Mouse (Mus musculus): ENCODE results near the gene Ceacam10. TPM values are rescaled to one million over a fixed set of nuclear protein-coding genes. Genes with fewer than 3 reads are reported as not detected.

Gene Ceacam10
- polyA plus RNA-seq, 1 experiment from 2014 or later, result 2.3 TPM

- Histone ChIP-seq H3K9ac (ENCODE audit: low read length) (no peak within 1 kb of the TSS), H3K27ac (replicated peaks) (no peak within 1 kb of the TSS), H3K4me2 (replicated peaks; ENCODE audit: low read depth) (no peak within 1 kb of the TSS), H3K4me3 (ENCODE audit: low read depth, low read length) (no peak within 1 kb of the TSS), H3K9me3 (ENCODE audit: control insufficient read depth, low read length) (no peaks in the 10 kb centered on the region), H3K36me3 (ENCODE audit: control insufficient read depth, insufficient read depth, low read length) (no peaks in the 10 kb centered on the region), H3K4me1 (replicated peaks; ENCODE audit: control insufficient read depth, insufficient read depth) (no peaks in the 10 kb centered on the region), H3K27me3 (ENCODE audit: control insufficient read depth, insufficient read depth, low read length) (no peaks in the 10 kb centered on the region)
- WGBS, result 42% methylated on average over 6 of the region's 6 CpGs
- ATAC-seq (ENCODE audit: low FRiP score, low TSS enrichment) (no peak), DNase-seq (ENCODE audit: low spot score) (peak; percentile 20)
- TF ChIP-seq EP300 (optimal IDR thresholded peaks at IDR 0.05) (no peak), CTCF (IDR thresholded peaks at IDR 0.05; ENCODE audit: low read depth) (no peak)
These were observed 16.8 kb upstream of the Ceacam10 start, which contains the start of gene Cd177 for GRCm38 (mm10) chr7:24760211-24760610. TSS of gene Cd177 (minus strand) at chr7:24760311.

GRCm38 (mm10) chr7:24761161-24761560, 15.8 kb upstream of the Ceacam10 start:
- Histone ChIP-seq H3K4me2 (replicated peaks; ENCODE audit: low read depth) (no peak overlapping the region), H3K9ac (ENCODE audit: low read length) (no peak overlapping the region), H3K9me3 (ENCODE audit: control insufficient read depth, low read length) (no peaks in the 10 kb centered on the region), H3K27me3 (ENCODE audit: control insufficient read depth, insufficient read depth, low read length) (no peaks in the 10 kb centered on the region), H3K27ac (replicated peaks) (no peak overlapping the region), H3K4me3 (ENCODE audit: low read depth, low read length) (no peak overlapping the region), H3K36me3 (ENCODE audit: control insufficient read depth, insufficient read depth, low read length) (no peaks in the 10 kb centered on the region), H3K4me1 (replicated peaks; ENCODE audit: control insufficient read depth, insufficient read depth) (no peaks in the 10 kb centered on the region)
- 51% methylated on average over 6 of the region's 6 CpGs for WGBS
- no peak for TF ChIP-seq CTCF (IDR thresholded peaks at IDR 0.05; ENCODE audit: low read depth)
- no peak for TF ChIP-seq EP300 (optimal IDR thresholded peaks at IDR 0.05)
- ATAC-seq (ENCODE audit: low FRiP score, low TSS enrichment), result no peak
- DNase-seq (ENCODE audit: low spot score), result peak; percentile 22

- no peak overlapping the region for H3K4me3 ChIP-seq (ENCODE audit: low read depth, low read length)
- H3K27me3 ChIP-seq (ENCODE audit: control insufficient read depth, insufficient read depth, low read length), result no peaks in the 10 kb centered on the region
- H3K9me3 ChIP-seq (ENCODE audit: control insufficient read depth, low read length), result no peaks in the 10 kb centered on the region
- TF ChIP-seq EP300 (optimal IDR thresholded peaks at IDR 0.05) (no peak), CTCF (IDR thresholded peaks at IDR 0.05; ENCODE audit: low read depth) (no peak)
- ATAC-seq (ENCODE audit: low FRiP score, low TSS enrichment) (0 out of 2 replicates have a peak, but pooled peaks have one; percentile 65), DNase-seq (ENCODE audit: low spot score) (peak; percentile 28)
- no peaks in the 10 kb centered on the region for H3K36me3 ChIP-seq (ENCODE audit: control insufficient read depth, insufficient read depth, low read length)
- H3K27ac ChIP-seq (replicated peaks), result no peak overlapping the region
- H3K4me2 ChIP-seq (replicated peaks; ENCODE audit: low read depth), result no peak overlapping the region
- WGBS, result 65% methylated on average over 8 of the region's 8 CpGs
- H3K9ac ChIP-seq (ENCODE audit: low read length), result no peak overlapping the region
- H3K4me1 ChIP-seq (replicated peaks; ENCODE audit: control insufficient read depth, insufficient read depth), result no peaks in the 10 kb centered on the region
These were observed 14.4 kb upstream of the Ceacam10 start for GRCm38 (mm10) chr7:24762574-24762973.

GRCm38 (mm10) chr7:24771361-24771760, 5.6 kb upstream of the Ceacam10 start:
- H3K4me2 ChIP-seq (replicated peaks; ENCODE audit: low read depth), result no peak overlapping the region
- no peak for ATAC-seq (ENCODE audit: low FRiP score, low TSS enrichment)
- H3K27me3 ChIP-seq (ENCODE audit: control insufficient read depth, insufficient read depth, low read length), result no peaks in the 10 kb centered on the region
- no peak for DNase-seq (ENCODE audit: low spot score)
- no peak for TF ChIP-seq CTCF (IDR thresholded peaks at IDR 0.05; ENCODE audit: low read depth)
- no peaks in the 10 kb centered on the region for H3K36me3 ChIP-seq (ENCODE audit: control insufficient read depth, insufficient read depth, low read length)
- no peak overlapping the region for H3K4me3 ChIP-seq (ENCODE audit: low read depth, low read length)
- H3K9ac ChIP-seq (ENCODE audit: low read length), result no peak overlapping the region
- H3K27ac ChIP-seq (replicated peaks), result no peak overlapping the region
- H3K9me3 ChIP-seq (ENCODE audit: control insufficient read depth, low read length), result no peaks in the 10 kb centered on the region
- H3K4me1 ChIP-seq (replicated peaks; ENCODE audit: control insufficient read depth, insufficient read depth), result no peaks in the 10 kb centered on the region

- WGBS, result 39% methylated on average over 3 of the region's 3 CpGs
- Histone ChIP-seq H3K4me1 (replicated peaks; ENCODE audit: control insufficient read depth, insufficient read depth) (no peaks in the 10 kb centered on the region), H3K9me3 (ENCODE audit: control insufficient read depth, low read length) (no peaks in the 10 kb centered on the region), H3K36me3 (ENCODE audit: control insufficient read depth, insufficient read depth, low read length) (no peaks in the 10 kb centered on the region), H3K27ac (replicated peaks) (no peak overlapping the region), H3K9ac (ENCODE audit: low read length) (no peak overlapping the region), H3K4me3 (ENCODE audit: low read depth, low read length) (no peak overlapping the region), H3K27me3 (ENCODE audit: control insufficient read depth, insufficient read depth, low read length) (no peaks in the 10 kb centered on the region), H3K4me2 (replicated peaks; ENCODE audit: low read depth) (no peak overlapping the region)
- no peak for DNase-seq (ENCODE audit: low spot score)
- no peak for TF ChIP-seq EP300 (optimal IDR thresholded peaks at IDR 0.05)
- TF ChIP-seq CTCF (IDR thresholded peaks at IDR 0.05; ENCODE audit: low read depth), result no peak
- no peak for ATAC-seq (ENCODE audit: low FRiP score, low TSS enrichment)
These were observed 3.0 kb upstream of the Ceacam10 start for GRCm38 (mm10) chr7:24773942-24774535.

- no peak for DNase-seq (ENCODE audit: low spot score)
- H3K27ac ChIP-seq (replicated peaks), result no peak overlapping the region
- H3K27me3 ChIP-seq (ENCODE audit: control insufficient read depth, insufficient read depth, low read length), result no peaks in the 10 kb centered on the region
- TF ChIP-seq EP300 (optimal IDR thresholded peaks at IDR 0.05) (no peak), CTCF (IDR thresholded peaks at IDR 0.05; ENCODE audit: low read depth) (0 out of 2 replicates have a peak, but pooled peaks have one; percentile 6)
- no peaks in the 10 kb centered on the region for H3K4me1 ChIP-seq (replicated peaks; ENCODE audit: control insufficient read depth, insufficient read depth)
- no peak overlapping the region for H3K9ac ChIP-seq (ENCODE audit: low read length)
- WGBS, result 72% methylated on average over 2 of the region's 2 CpGs
- no peak overlapping the region for H3K4me2 ChIP-seq (replicated peaks; ENCODE audit: low read depth)
- no peaks in the 10 kb centered on the region for H3K36me3 ChIP-seq (ENCODE audit: control insufficient read depth, insufficient read depth, low read length)
- no peaks in the 10 kb centered on the region for H3K9me3 ChIP-seq (ENCODE audit: control insufficient read depth, low read length)
- ATAC-seq (ENCODE audit: low FRiP score, low TSS enrichment), result no peak
- H3K4me3 ChIP-seq (ENCODE audit: low read depth, low read length), result no peak overlapping the region
These were observed 861 bp upstream of the Ceacam10 start for GRCm38 (mm10) chr7:24776145-24776544.
